Mouse (Mus musculus) forebrain, embryonic 10.5 days (tissue): ENCODE data around the gene Dqx1. TPM values are rescaled to one million over a fixed set of nuclear protein-coding genes. Genes with fewer than 3 reads are reported as not detected.
A peak's percentile ranks its signal among the peaks of the same experiment; 100 is the strongest.

Experiments
- DNase-seq: peaks from one replicate; pipeline ENCODE4 v3.0.0-alpha.2; 2017; ENCODE audit warnings: low spot score; ENCODE audit errors: extremely low spot score
- H3K27ac ChIP-seq: fragments of 300-500 bp; sonication (generic); 2 replicates; pipeline ENCODE4 v1.5.1; 2016; ENCODE audit warnings: mild to moderate bottlenecking
- H3K27me3 ChIP-seq: fragments of 300-500 bp; sonication (generic); 2 replicates; pipeline ENCODE4 v1.6.1; 2016; ENCODE audit warnings: mild to moderate bottlenecking; ENCODE audit not compliant: poor library complexity, severe bottlenecking
- H3K36me3 ChIP-seq: fragments of 300-500 bp; sonication (generic); replicated peaks from 2 replicates; pipeline ENCODE4 v1.6.1; 2016; ENCODE audit warnings: mild to moderate bottlenecking, moderate library complexity
- H3K4me1 ChIP-seq: fragments of 300-500 bp; sonication (generic); 2 replicates; pipeline ENCODE4 v1.6.1; 2016
- H3K4me3 ChIP-seq: fragments of 300-500 bp; sonication (generic); 2 replicates; pipeline ENCODE4 v1.5.1; 2016; ENCODE audit warnings: mild to moderate bottlenecking, moderate library complexity
- H3K9me3 ChIP-seq: fragments of 300-500 bp; sonication (generic); 2 replicates; pipeline ENCODE4 v1.6.1; 2016; ENCODE audit warnings: mild to moderate bottlenecking, moderate library complexity
- WGBS: fragments of 180-500 bp; shearing (Covaris S2); methylation state at CpG from one replicate; pipeline ENCODE4 v1.1.7; 2016; 5-methylcytosine and 5-hydroxymethylcytosine counted together
- microRNA counts: library from miRNA; unstranded; fragments of <30 nt; microRNA quantifications from one replicate; lab custom pipeline; 2017
- microRNA-seq: library from miRNA; unstranded; fragments of <30 nt; microRNA quantifications from one replicate; pipeline ENCODE4, GENCODE M21; 2017
- polyA plus RNA-seq: library from polyadenylated mRNA; unstranded; fragments of >200 nt; fragmentation: Nextera tagmentation; extraction: Ambion mirVana; gene quantifications from 2 replicates; pipeline ENCODE4 v1.2.1, GENCODE M21; 2016

Gene Dqx1
- polyA plus RNA-seq, 1 experiment from 2014 or later: 1.7 TPM

DNA sequence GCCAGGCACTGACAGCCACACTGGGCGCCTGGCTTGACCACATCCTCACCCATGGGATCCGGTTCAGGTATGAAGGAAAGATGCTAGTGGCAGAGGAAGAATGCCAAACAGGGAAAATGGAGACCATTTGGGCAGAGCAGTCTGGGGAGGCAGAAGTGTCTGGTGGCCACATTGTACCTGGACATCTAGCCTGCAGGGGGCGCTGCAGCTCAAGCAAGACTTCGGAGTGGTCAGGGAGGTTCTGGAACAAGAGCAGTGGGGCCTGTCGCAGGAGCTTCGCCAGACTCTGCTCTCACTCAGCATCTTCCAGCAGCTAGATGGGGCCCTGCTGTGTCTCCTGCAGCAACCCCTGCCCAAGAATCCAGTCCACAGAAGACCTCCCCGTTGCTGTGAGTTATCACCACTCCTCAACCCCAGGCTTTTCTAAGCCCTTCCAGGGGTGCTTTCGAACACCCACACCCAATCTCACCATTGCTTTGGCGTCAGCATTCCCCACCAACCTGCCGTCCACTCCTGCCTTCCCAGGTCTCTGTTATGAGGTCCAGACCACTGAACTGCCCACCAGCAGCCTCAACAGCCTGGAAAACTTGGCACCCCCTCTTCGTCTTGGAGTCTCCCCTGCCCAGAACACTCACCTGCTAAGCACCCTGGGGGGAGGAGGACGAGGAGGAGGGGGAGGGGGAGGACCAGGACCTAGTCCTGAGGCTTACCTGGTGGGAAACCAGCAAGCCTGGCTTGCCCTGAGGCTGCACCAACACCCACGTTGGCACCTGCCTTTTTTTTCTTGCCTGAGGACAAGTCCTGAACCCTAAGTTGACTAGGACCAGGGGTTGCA lies 50.1 kb downstream of the Dqx1 start:
- WGBS: 31% methylated on average over 13 of the region's 13 CpGs
- H3K4me3 ChIP-seq: peak overlapping the region; percentile 94
- DNase-seq: peak; percentile 84
- H3K36me3 ChIP-seq: peaks cover 22% of the 10 kb centered on the region
- no peaks in the 10 kb centered on the region for H3K9me3 ChIP-seq
- peaks cover 37% of the 10 kb centered on the region for H3K4me1 ChIP-seq
- peaks cover 8% of the 10 kb centered on the region for H3K27me3 ChIP-seq
- peak overlapping the region; percentile 94 for H3K27ac ChIP-seq

DNA sequence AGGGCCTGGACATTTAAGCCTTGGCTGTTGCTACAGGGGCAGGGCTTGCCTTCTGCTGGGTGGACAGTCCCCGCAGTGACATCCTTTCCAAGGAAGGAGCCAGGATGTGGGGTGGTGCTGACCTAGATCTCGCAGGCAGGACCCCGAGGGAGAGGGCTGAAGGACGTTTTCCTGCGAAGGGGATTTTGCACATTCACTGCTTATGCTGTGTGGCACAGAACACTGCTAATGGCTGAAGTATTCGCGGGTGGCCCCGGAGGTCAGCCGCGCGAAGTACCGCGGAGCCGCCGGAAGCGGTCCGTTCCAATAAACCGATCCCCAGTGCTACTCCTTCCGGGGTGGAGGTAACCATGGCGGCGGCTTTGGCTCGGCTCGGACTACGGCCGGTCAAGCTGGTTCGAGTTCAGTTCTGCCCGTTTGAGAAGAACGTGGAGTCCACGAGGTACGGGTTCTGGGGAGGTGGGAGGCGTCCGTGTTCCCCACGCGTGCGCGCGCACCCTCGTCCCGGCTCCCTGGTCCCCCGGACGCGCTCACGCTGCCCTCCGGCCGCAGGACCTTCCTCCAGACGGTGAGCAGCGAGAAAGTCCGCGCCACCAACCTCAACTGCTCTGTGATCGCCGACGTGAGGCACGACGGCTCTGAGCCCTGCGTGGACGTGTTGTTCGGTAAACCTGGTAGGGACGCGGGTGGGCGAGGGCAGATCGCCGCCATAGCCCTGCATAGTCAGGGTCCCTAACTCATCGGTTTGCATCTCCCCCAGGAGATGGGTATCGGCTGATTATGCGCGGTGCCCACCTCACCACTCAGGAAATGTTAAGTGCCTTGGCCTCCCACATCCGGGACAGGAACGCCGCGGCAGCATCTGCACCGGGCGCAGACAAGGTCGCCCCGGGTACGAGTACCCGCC lies 51.4 kb downstream of the Dqx1 start, which contains the start of gene Mrpl53:
Gene Mrpl53 (plus strand): TSS at position 279 of the 907 bp plus-strand sequence.
- WGBS: under 1% methylated on average over 76 of the region's 76 CpGs
- H3K4me3 ChIP-seq: peak within 1 kb of the TSS; percentile 94

DNA sequence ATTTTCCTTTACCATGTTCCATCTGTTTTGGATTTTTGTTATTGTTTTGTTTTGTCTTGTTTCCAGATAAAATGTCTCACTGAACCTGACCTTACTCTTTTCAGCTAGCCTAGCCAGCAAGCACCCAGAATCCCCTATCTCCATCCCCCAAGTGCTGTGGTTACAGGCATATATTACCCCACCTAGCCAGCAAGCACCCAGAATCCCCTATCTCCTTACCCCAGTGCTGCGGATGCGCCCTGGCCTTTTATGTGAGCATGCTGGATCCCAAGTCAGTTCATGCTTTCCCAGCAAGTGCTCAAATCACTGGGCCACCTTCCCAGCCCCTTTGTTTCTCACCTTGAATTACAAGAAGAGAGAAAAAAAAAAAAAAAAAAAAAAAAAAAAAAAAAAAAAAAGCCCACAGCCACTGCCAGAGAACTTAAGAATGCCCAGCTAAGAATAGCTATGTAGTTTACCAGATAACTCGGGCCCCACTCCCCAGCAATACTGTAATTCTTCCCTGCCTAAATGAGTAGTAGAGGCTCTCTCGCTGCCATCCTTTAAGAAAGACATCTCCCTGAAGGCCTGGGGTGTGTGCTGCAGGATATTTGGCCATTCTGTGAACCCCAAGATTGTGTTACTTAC lies 54.0 kb downstream of the Dqx1 start:
- WGBS: 95% methylated on average over 4 of the region's 4 CpGs
- Histone ChIP-seq H3K4me1 (peaks cover 52% of the 10 kb centered on the region), H3K27ac (no peak overlapping the region), H3K27me3 (no peaks in the 10 kb centered on the region), H3K36me3 (peaks cover 19% of the 10 kb centered on the region), H3K4me3 (no peak overlapping the region), H3K9me3 (no peaks in the 10 kb centered on the region)
- DNase-seq: no peak

More for the DNA sequence above, 51.4 kb downstream of the Dqx1 start, which contains the start of gene Mrpl53:
- Histone ChIP-seq H3K27me3 (no peaks in the 10 kb centered on the region; the same call in 1 of the 2 replicates), H3K27ac (peak within 1 kb of the TSS; percentile 94), H3K9me3 (no peaks in the 10 kb centered on the region), H3K4me1 (peaks cover 30% of the 10 kb centered on the region), H3K36me3 (peaks cover 22% of the 10 kb centered on the region)
- DNase-seq: peak; percentile 84

DNA sequence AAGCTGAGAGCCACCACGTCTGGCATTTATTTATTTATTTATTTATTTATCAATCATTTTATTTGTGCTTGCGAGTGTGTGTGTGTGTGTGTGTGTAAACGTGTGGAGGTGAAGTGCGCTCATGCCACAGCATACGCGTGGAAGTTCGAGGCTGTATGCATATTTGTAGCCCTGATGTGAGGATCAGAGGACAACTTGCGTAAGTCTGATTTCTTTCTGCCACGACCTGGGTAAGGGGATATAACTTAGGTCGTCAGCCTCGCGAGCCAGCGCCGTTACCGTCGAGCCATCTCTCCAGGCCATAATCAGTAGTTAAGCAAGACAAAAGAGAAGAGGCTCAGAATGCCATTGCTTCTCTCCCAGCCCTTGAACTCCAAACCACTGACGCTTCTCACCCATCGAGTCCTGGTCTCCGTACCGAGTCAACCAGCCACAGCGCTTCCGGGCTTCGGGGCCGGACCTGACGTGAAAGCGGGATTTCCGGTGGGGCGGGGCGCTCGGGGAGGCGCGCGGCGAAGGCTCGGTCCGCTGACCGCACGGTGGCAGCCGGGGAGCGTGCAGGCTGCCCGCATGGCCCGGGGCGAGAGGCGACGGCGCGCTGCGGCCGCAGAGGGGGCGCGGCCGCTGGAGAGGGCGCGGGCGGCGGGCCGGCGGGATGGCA lies 57.5 kb downstream of the Dqx1 start, which contains the start of gene Mogs:
Gene Mogs (plus strand): TSS at position 486 of the 661 bp plus-strand sequence.
- H3K27me3 ChIP-seq: no peaks in the 10 kb centered on the region
- peaks cover 56% of the 10 kb centered on the region for H3K4me1 ChIP-seq
- H3K27ac ChIP-seq: peak within 1 kb of the TSS; percentile 91
- DNase-seq: peak; percentile 93
- H3K4me3 ChIP-seq: peak within 1 kb of the TSS; percentile 91
- no peaks in the 10 kb centered on the region for H3K9me3 ChIP-seq
- WGBS: 2% methylated on average over 57 of the region's 58 CpGs
- peaks cover 49% of the 10 kb centered on the region for H3K36me3 ChIP-seq

DNA sequence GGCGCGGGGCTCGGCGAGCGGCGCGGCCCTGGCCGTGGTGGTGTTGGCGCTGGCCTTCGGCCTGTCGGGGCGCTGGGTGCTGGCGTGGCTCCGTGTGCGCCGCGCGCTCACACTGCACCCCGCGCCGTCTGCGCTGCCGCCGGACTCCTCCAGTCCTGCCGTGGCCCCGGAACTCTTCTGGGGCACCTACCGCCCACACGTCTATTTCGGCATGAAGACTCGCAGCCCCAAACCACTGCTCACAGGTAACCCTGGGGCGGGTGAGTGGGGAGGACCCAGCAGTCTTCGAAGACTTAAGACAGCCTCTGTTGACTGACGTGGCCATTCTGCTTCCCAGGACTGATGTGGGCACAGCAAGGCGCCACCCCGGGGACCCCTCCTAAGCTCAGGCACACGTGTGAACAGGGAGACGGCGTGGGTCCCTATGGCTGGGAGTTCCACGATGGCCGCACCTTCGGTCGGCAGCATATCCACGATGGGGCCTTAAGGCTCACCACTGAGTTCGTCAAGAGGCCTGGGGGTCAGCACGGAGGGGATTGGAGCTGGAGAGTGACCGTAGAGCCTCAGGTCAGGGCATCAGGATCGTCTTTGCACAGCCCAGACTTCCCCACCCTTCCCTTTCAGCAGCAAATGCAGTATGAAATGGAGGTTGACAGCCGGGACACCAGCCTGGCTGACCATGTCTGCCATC lies 58.2 kb downstream of the Dqx1 start:
- peak overlapping the region; percentile 91 for H3K4me3 ChIP-seq
- H3K27me3 ChIP-seq: no peaks in the 10 kb centered on the region
- H3K4me1 ChIP-seq: peaks cover 60% of the 10 kb centered on the region
- H3K36me3 ChIP-seq: peaks cover 42% of the 10 kb centered on the region
- 3% methylated on average over 48 of the region's 48 CpGs for WGBS
- no peak for DNase-seq
- H3K27ac ChIP-seq: peak overlapping the region; percentile 91
- H3K9me3 ChIP-seq: no peaks in the 10 kb centered on the region

DNA sequence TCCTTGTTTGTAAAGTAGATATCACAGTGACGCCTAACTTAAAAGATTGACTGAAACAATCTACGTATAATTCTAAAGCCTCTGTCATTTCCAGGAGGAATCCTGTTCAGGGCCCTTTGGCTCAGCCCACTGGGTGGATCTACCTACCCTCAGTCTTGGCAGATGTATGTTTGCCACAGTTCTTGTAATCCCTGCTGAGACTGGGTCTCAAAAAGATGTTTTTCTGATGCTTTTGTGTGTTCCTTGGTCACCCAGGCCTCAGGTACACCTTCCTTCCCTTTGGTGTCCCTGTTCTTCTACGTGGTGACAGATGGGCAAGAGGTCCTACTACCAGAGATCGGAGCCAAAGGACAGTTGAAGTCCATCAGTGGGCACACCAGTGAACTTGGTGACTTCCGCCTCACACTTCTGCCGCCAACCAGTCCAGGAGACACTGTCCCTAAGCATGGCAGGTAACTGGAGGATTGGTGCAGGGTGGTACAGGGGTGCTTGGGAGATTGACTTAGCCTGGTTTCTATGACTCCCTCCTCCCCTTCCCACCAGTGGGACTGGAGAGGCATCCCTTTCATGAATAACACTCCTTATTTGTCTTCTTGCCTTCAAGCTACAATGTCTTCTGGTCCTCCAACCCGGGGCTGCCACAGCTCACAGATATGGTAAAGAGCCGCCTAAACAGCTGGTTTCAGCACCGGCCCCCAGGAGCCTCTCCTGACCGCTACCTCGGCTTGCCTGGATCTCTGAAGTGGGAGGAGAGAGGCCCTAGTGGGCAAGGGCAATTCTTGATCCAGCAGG lies 58.9 kb downstream of the Dqx1 start:
- DNase-seq: no peak
- Histone ChIP-seq H3K27ac (peak overlapping the region; percentile 91), H3K36me3 (peaks cover 37% of the 10 kb centered on the region), H3K9me3 (no peaks in the 10 kb centered on the region), H3K4me3 (peak overlapping the region; percentile 91), H3K4me1 (peaks cover 60% of the 10 kb centered on the region), H3K27me3 (no peaks in the 10 kb centered on the region)
- WGBS: 86% methylated on average over 11 of the region's 11 CpGs

MicroRNAs within 50 kb of the gene (microRNA counts, 519-probe panel; counts per million panel counts)
- 341 counts per million, percentile 65 among the panel's probes with 10 or more counts for microRNA mmu-miR-3470a+mmu-miR-3470b (lab: Ali Mortazavi, UCI)

Small RNA genes lying within 50 kb of the gene (microRNA-seq; reads per million reads assigned to microRNA genes)
- gene Mir3470a (not detected), gene Mir7040 (not detected)

Other genes starting within 250 kb of the Dqx1 start
- 1.8 TPM in 2 replicates for gene Sema4f, start 118.1 kb upstream of the Dqx1 start, polyA plus RNA-seq
- gene M1ap, start 110.9 kb upstream of the Dqx1 start, polyA plus RNA-seq: 0.81 TPM in 1 of 2 replicates, not detected in the other
- gene Dok1, start 24.4 kb upstream of the Dqx1 start, polyA plus RNA-seq: 10.4 and 10.9 TPM in 2 replicates
- 7.2 and 9.4 TPM in 2 replicates for gene Loxl3, start 23.7 kb upstream of the Dqx1 start, polyA plus RNA-seq
- gene Aup1, start 3.3 kb upstream of the Dqx1 start, polyA plus RNA-seq: 164 and 169 TPM in 2 replicates
- 78.1 and 92.0 TPM in 2 replicates for gene Htra2, start 2.6 kb upstream of the Dqx1 start, polyA plus RNA-seq
- gene Tlx2, start 12.4 kb downstream of the Dqx1 start, polyA plus RNA-seq: not detected in 2 replicates
- 37.6 and 39.4 TPM in 2 replicates for gene Pcgf1, start 20.0 kb downstream of the Dqx1 start, polyA plus RNA-seq
- gene Lbx2, start 28.5 kb downstream of the Dqx1 start, polyA plus RNA-seq: 0.20 and 0.29 TPM in 2 replicates
- 2.6 and 3.1 TPM in 2 replicates for gene Ccdc142, start 43.8 kb downstream of the Dqx1 start, polyA plus RNA-seq
- 1.9 and 2.2 TPM in 2 replicates for gene Gm42688, start 43.8 kb downstream of the Dqx1 start, polyA plus RNA-seq
- gene Mrpl53, start 51.2 kb downstream of the Dqx1 start, polyA plus RNA-seq: 135 and 149 TPM in 2 replicates
- 32.6 and 38.3 TPM in 2 replicates for gene Mogs, start 57.7 kb downstream of the Dqx1 start, polyA plus RNA-seq
- 125 and 137 TPM in 2 replicates for gene Wbp1, start 63.7 kb downstream of the Dqx1 start, polyA plus RNA-seq
- gene Ino80b, start 67.6 kb downstream of the Dqx1 start, polyA plus RNA-seq: 17.5 and 19.2 TPM in 2 replicates
- 32.1 and 32.7 TPM in 2 replicates for gene Rtkn, start 77.6 kb downstream of the Dqx1 start, polyA plus RNA-seq
- 13.9 and 14.7 TPM in 2 replicates for gene Wdr54, start 98.6 kb downstream of the Dqx1 start, polyA plus RNA-seq
- 1.3 and 1.9 TPM in 2 replicates for gene 1700003E16Rik, start 98.6 kb downstream of the Dqx1 start, polyA plus RNA-seq
- 88.8 and 93.8 TPM in 2 replicates for gene Dctn1, start 108.1 kb downstream of the Dqx1 start, polyA plus RNA-seq
- gene Slc4a5, start 162.0 kb downstream of the Dqx1 start, polyA plus RNA-seq: 0.30 and 1.1 TPM in 2 replicates